In genomic region chr1:179633414-179633752, GRCm38 (mm10) we compare ENCODE assay signal across 9 mouse cellular contexts. TPM values are rescaled to one million over a fixed set of nuclear protein-coding genes. Genes with fewer than 3 reads are reported as not detected.
DNase-seq lines count a peak whose midpoint lies in the region; ATAC-seq lines count a peak whose summit lies in the region.
"Had no signal": no experiment of that assay in that cellular context is flagged by ENCODE, and none has a peak within 500 bp of the region (broad histone marks: within the 10 kb centered on the region; RNA-seq: fewer than 3 reads in every experiment).

No protein-coding gene starts in this region.

- no peaks in the 10 kb centered on the region for H3K9me3 ChIP-seq in neural tube, embryonic 15.5 days (replicated peaks)
- H3K9me3 ChIP-seq: neural tube, embryonic 12.5 days had no signal

- WGBS in neural tube, embryonic 15.5 days, result 11% methylated on average over 1 of the region's 1 CpGs

- no peak overlapping the region for H3K4me2 ChIP-seq in neural tube, embryonic 15.5 days
- H3K4me2 ChIP-seq: neural tube, embryonic 12.5 days had no signal

- H3K9ac ChIP-seq in neural tube, embryonic 15.5 days (replicated peaks), result no peak overlapping the region
- H3K9ac ChIP-seq: neural tube, embryonic 12.5 days had no signal

- ATAC-seq in neural tube, embryonic 15.5 days (ENCODE audit: low FRiP score), result no peak
- ATAC-seq in megakaryocyte, adult 5-6 weeks (ENCODE audit: poor library complexity, severe bottlenecking), result peak; percentile 90

- DNase-seq in gastrocnemius, adult 18-20 months (ENCODE audit: low spot score), result peak; percentile 29
- DNase-seq in gastrocnemius, adult 8-10 months (ENCODE audit: low spot score in 2 of 2), result no peak
- DNase-seq in neural tube, embryonic 10.5 days (ENCODE audit: extremely low spot score, low spot score), result peak; percentile 24
- peak; percentile 44 for DNase-seq in c-Kit-negative CD71-positive TER-119-positive erythroid progenitor cells, embryonic 14.5 days (ENCODE audit: low read depth, low spot score)
- no peak for DNase-seq in urinary bladder, postnatal 36 days (ENCODE audit: low spot score in 2 of 2)
- DNase-seq in adrenal gland, postnatal 4 days (ENCODE audit: low spot score in 2 of 2), result no peak

- no peaks in the 10 kb centered on the region for H3K27me3 ChIP-seq in neural tube, embryonic 15.5 days (replicated peaks)
- H3K27me3 ChIP-seq: neural tube, embryonic 12.5 days had no signal

- no peaks in the 10 kb centered on the region for H3K4me1 ChIP-seq in neural tube, embryonic 15.5 days
- H3K4me1 ChIP-seq: neural tube, embryonic 12.5 days had no signal

- no peak overlapping the region for H3K27ac ChIP-seq in neural tube, embryonic 15.5 days (replicated peaks)
- H3K27ac ChIP-seq: neural tube, embryonic 12.5 days had no signal

- no peaks in the 10 kb centered on the region for H3K36me3 ChIP-seq in neural tube, embryonic 15.5 days
- H3K36me3 ChIP-seq: neural tube, embryonic 12.5 days had no signal

- H3K4me3 ChIP-seq in neural tube, embryonic 15.5 days (replicated peaks), result no peak overlapping the region
- H3K4me3 ChIP-seq: neural tube, embryonic 12.5 days had no signal

RNA-seq across cellular contexts. Expression of gene Sccpdh, which starts 34.6 kb away (rescaled TPM):
- 10 to 100 TPM; 38.7 to 41.2 TPM for total RNA-seq in gastrocnemius, adult 18-20 months (2021)
- total RNA-seq in gastrocnemius, adult 8-10 months (2022), result 10 to 100 TPM; 35.3 to 47.3 (median 40.4) TPM
- 166 and 190 TPM in 2 replicates for polyA plus RNA-seq in neural tube, embryonic 15.5 days (2015; fragmentation: Nextera tagmentation; extraction: Ambion mirVana)
- total RNA-seq in megakaryocyte, adult 5-6 weeks (2015), result 3.7 and 5.6 TPM in 2 replicates
- 4.6 and 8.9 TPM in 2 replicates for total RNA-seq in megakaryocyte, adult 5-6 weeks (2017)
- total RNA-seq in adrenal gland, postnatal 4 days (2021), result 10 to 100 TPM; 38.0 to 39.6 TPM

Comparison
In these comparisons a context has a peak if more than half of its experiments do, and no peak if none do; other contexts are left out.
1. DNase-seq: peak in gastrocnemius, adult 18-20 months (single experiment), neural tube, embryonic 10.5 days (single experiment) and c-Kit-negative CD71-positive TER-119-positive erythroid progenitor cells, embryonic 14.5 days (single experiment); none in gastrocnemius, adult 8-10 months (0 of 2), urinary bladder, postnatal 36 days (0 of 2) and adrenal gland, postnatal 4 days (0 of 2).